Mouse (Mus musculus) cerebellum, adult 2 months (tissue): Measurements from ENCODE around the gene Olfr1505.

Source experiments
- CTCF ChIP-seq: fragments of 200-500 bp; IDR thresholded peaks from 2 replicates; pipeline ENCODE4 v1.5.1; 2011; ENCODE audit warnings: low read depth, mild to moderate bottlenecking, control low read depth, low read length, moderate library complexity, borderline replicate concordance; ENCODE audit not compliant: insufficient read depth
- POLR2A ChIP-seq: fragments of 200-500 bp; IDR thresholded peaks from 2 replicates; pipeline ENCODE4 v1.6.1; 2011; ENCODE audit warnings: low read length, control low read depth, borderline replicate concordance; ENCODE audit not compliant: insufficient read depth

- TF ChIP-seq POLR2A, result no peak
- TF ChIP-seq CTCF, result no peak
Observed at GRCm38 (mm10) chr19:13913230-13913629, at the start of gene Olfr1505.
